Comparison of ENCODE assay signal across 22 mouse cellular contexts in the genomic region with DNA sequence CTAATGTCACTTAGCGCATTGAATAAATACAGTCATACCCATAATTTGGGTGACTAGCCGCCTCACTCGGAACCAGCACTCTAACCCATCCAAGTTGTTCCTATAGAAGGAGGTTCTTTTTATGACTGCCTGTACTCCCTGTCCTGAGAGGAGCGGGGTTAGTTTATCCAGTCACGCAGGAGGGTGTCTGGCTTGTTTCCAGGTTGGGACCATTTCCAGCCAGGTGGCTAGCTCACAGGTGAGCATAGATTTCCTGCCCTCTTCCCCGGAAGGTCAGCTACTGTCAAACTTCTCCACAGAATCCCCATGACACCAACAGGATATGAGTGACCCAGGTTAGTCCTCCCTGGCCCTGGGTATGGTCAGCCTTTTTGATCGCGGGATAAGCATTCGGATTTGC. TPM values are rescaled to one million over a fixed set of nuclear protein-coding genes. Genes with fewer than 3 reads are reported as not detected.
"Had no signal": no experiment of that assay in that cellular context is flagged by ENCODE, and none has a peak within 500 bp of the region (broad histone marks: within the 10 kb centered on the region; RNA-seq: fewer than 3 reads in every experiment).

No protein-coding gene starts in this region.

- H3K36me3 ChIP-seq: limb, embryonic 10.5 days; liver, embryonic 12.5 days; liver, embryonic 15.5 days; midbrain, embryonic 10.5 days; stomach, embryonic 15.5 days had no signal

- H3K9ac ChIP-seq: limb, embryonic 13.5 days; liver, embryonic 12.5 days; liver, embryonic 15.5 days; lung, embryonic 15.5 days; midbrain, embryonic 13.5 days; neural tube, embryonic 13.5 days; stomach, embryonic 15.5 days had no signal

- H3K9me3 ChIP-seq: limb, embryonic 10.5 days; limb, embryonic 13.5 days; liver, embryonic 12.5 days; liver, embryonic 15.5 days; lung, embryonic 15.5 days; midbrain, embryonic 10.5 days; midbrain, embryonic 13.5 days; neural tube, embryonic 13.5 days; stomach, embryonic 15.5 days had no signal

- H3K4me3 ChIP-seq: layer of hippocampus, adult 2 months; limb, embryonic 10.5 days; limb, embryonic 13.5 days; liver, embryonic 12.5 days; liver, embryonic 15.5 days; lung, embryonic 15.5 days; megakaryocyte, embryonic 14.5 days; midbrain, embryonic 10.5 days; midbrain, embryonic 13.5 days; myocyte; neural tube, embryonic 13.5 days; stomach, embryonic 15.5 days had no signal

- DNase-seq: kidney, postnatal 25 days; layer of hippocampus, adult 9-11 months; liver; lung, adult 18-20 months; lung, postnatal 10 days; lung, postnatal 36 days; spleen, adult 18-20 months; thymus, postnatal 25 days had no signal

- H3K27ac ChIP-seq: kidney, postnatal 0 days; layer of hippocampus, adult 2 months; limb, embryonic 10.5 days; limb, embryonic 13.5 days; liver, embryonic 12.5 days; liver, embryonic 15.5 days; lung, embryonic 15.5 days; midbrain, embryonic 10.5 days; midbrain, embryonic 13.5 days; neural tube, embryonic 13.5 days; stomach, embryonic 15.5 days had no signal

- H3K4me1 ChIP-seq: liver, embryonic 15.5 days had no signal

RNA-seq across cellular contexts. Expression of gene Pde9a, which starts 51.5 kb away (rescaled TPM):
- total RNA-seq: monocyte, adult 5-6 weeks had no signal
